Comparison of ENCODE assay signal across 19 mouse cellular contexts in genomic region chr6:88107661-88108535, GRCm38 (mm10). TPM values are rescaled to one million over a fixed set of nuclear protein-coding genes. Genes with fewer than 3 reads are reported as not detected.
A peak's percentile ranks its signal among the peaks of the same experiment; 100 is the strongest.
DNase-seq lines count a peak whose midpoint lies in the region; ATAC-seq and TF ChIP-seq lines count a peak whose summit lies in the region.
"Had no signal": no experiment of that assay in that cellular context is flagged by ENCODE, and none has a peak within 500 bp of the region (broad histone marks: within the 10 kb centered on the region; RNA-seq: fewer than 3 reads in every experiment).

No protein-coding gene starts in this region.

- peaks cover 5% of the 10 kb centered on the region; the same call in 1 of the 2 replicates for H3K4me1 ChIP-seq in midbrain, postnatal 0 days (ENCODE audit: insufficient read depth, low read length)
- peaks cover 9% of the 10 kb centered on the region for H3K4me1 ChIP-seq in midbrain, embryonic 16.5 days (ENCODE audit: control insufficient read depth, insufficient read depth, low read length)
- H3K4me1 ChIP-seq in liver, embryonic 13.5 days (replicated peaks), result peaks cover 62% of the 10 kb centered on the region
- H3K4me1 ChIP-seq in midbrain, embryonic 13.5 days (replicated peaks), result peaks cover 14% of the 10 kb centered on the region

- no peaks in the 10 kb centered on the region for H3K27me3 ChIP-seq in midbrain, postnatal 0 days (ENCODE audit: insufficient read depth, low read length)
- H3K27me3 ChIP-seq in midbrain, embryonic 16.5 days (ENCODE audit: control insufficient read depth, insufficient read depth, low read depth, low read length), result no peaks in the 10 kb centered on the region
- no peaks in the 10 kb centered on the region for H3K27me3 ChIP-seq in liver, embryonic 13.5 days
- H3K27me3 ChIP-seq in midbrain, embryonic 13.5 days, result no peaks in the 10 kb centered on the region
- H3K27me3 ChIP-seq: hindbrain, embryonic 15.5 days; limb, embryonic 13.5 days; lung, embryonic 15.5 days; neural tube, embryonic 15.5 days; Patski had no signal

- 0 out of 2 replicates have a peak overlapping the region, but pooled peaks have one; percentile 19 for H3K9ac ChIP-seq in midbrain, postnatal 0 days (replicated peaks; ENCODE audit: low read length, poor library complexity, severe bottlenecking)
- H3K9ac ChIP-seq in midbrain, embryonic 16.5 days (ENCODE audit: low read depth, low read length), result no peak overlapping the region
- peak overlapping the region; percentile 41; the same call in 1 of the 2 replicates for H3K9ac ChIP-seq in liver, embryonic 13.5 days
- no peak overlapping the region for H3K9ac ChIP-seq in midbrain, embryonic 13.5 days (replicated peaks)
- H3K9ac ChIP-seq: hindbrain, embryonic 15.5 days; limb, embryonic 13.5 days; lung, embryonic 15.5 days; neural tube, embryonic 15.5 days had no signal

- H3K27ac ChIP-seq in midbrain, postnatal 0 days (ENCODE audit: low read depth, low read length), result no peak overlapping the region
- H3K27ac ChIP-seq in midbrain, embryonic 16.5 days (ENCODE audit: low read length), result no peak overlapping the region
- peak overlapping the region; percentile 85; the same call in 1 of the 2 replicates for H3K27ac ChIP-seq in liver, embryonic 13.5 days
- no peak overlapping the region for H3K27ac ChIP-seq in midbrain, embryonic 13.5 days
- H3K27ac ChIP-seq: forebrain, embryonic 10.5 days; hindbrain, embryonic 15.5 days; limb, embryonic 13.5 days; lung, embryonic 15.5 days; neural tube, embryonic 15.5 days had no signal

- TF ChIP-seq CTCF in midbrain, postnatal 0 days (IDR thresholded peaks at IDR 0.05), result no peak

- no peak for DNase-seq in midbrain, postnatal 0 days (ENCODE audit: low spot score)
- DNase-seq in R1 (ENCODE audit: low read depth, low spot score), result peak; percentile 82
- no peak for DNase-seq in liver, embryonic 13.5 days
- DNase-seq in retina, postnatal 1 day, result peak; percentile 21
- no peak for DNase-seq in cerebellum, adult 8-10 months
- DNase-seq in cerebellum, postnatal 36 days, result no peak
- DNase-seq: gastrocnemius, postnatal 25 days; heart, postnatal 14 days; thymus, postnatal 4 days had no signal

- H3K4me3 ChIP-seq in midbrain, postnatal 0 days (ENCODE audit: low read depth, low read length), result no peak overlapping the region
- H3K4me3 ChIP-seq in midbrain, embryonic 16.5 days (ENCODE audit: low read depth, low read length), result no peak overlapping the region
- no peak overlapping the region for H3K4me3 ChIP-seq in liver, embryonic 13.5 days (replicated peaks)
- H3K4me3 ChIP-seq in midbrain, embryonic 13.5 days (replicated peaks), result no peak overlapping the region
- H3K4me3 ChIP-seq: forebrain, embryonic 10.5 days; hindbrain, embryonic 15.5 days; limb, embryonic 13.5 days; lung, embryonic 15.5 days; neural tube, embryonic 15.5 days had no signal

- 86% methylated on average over 10 of the region's 10 CpGs for WGBS in midbrain, postnatal 0 days
- 89% methylated on average over 10 of the region's 10 CpGs for WGBS in midbrain, embryonic 16.5 days
- WGBS in liver, embryonic 13.5 days (ENCODE audit: insufficient replicate concordance), result 36% methylated on average over 10 of the region's 10 CpGs
- WGBS in midbrain, embryonic 13.5 days, result 90% methylated on average over 10 of the region's 10 CpGs

- H3K9me3 ChIP-seq in midbrain, postnatal 0 days (ENCODE audit: low read length), result no peaks in the 10 kb centered on the region
- no peaks in the 10 kb centered on the region for H3K9me3 ChIP-seq in midbrain, embryonic 16.5 days (replicated peaks; ENCODE audit: control insufficient read depth, low read length, poor library complexity, severe bottlenecking)
- no peaks in the 10 kb centered on the region for H3K9me3 ChIP-seq in liver, embryonic 13.5 days (replicated peaks)
- no peaks in the 10 kb centered on the region for H3K9me3 ChIP-seq in midbrain, embryonic 13.5 days
- H3K9me3 ChIP-seq: forebrain, embryonic 10.5 days; hindbrain, embryonic 15.5 days; limb, embryonic 13.5 days; lung, embryonic 15.5 days; neural tube, embryonic 15.5 days had no signal

- no peak overlapping the region for H3K4me2 ChIP-seq in midbrain, postnatal 0 days (ENCODE audit: low read depth, low read length, poor library complexity, severe bottlenecking)
- no peak overlapping the region for H3K4me2 ChIP-seq in midbrain, embryonic 16.5 days (ENCODE audit: low read length)
- no peak overlapping the region for H3K4me2 ChIP-seq in liver, embryonic 13.5 days
- no peak overlapping the region for H3K4me2 ChIP-seq in midbrain, embryonic 13.5 days (replicated peaks)
- H3K4me2 ChIP-seq: heart, embryonic 11.5 days; hindbrain, embryonic 15.5 days; limb, embryonic 13.5 days; lung, embryonic 15.5 days; neural tube, embryonic 15.5 days had no signal

- H3K36me3 ChIP-seq in midbrain, postnatal 0 days (ENCODE audit: insufficient read depth, low read length), result peaks cover 14% of the 10 kb centered on the region
- H3K36me3 ChIP-seq in midbrain, embryonic 16.5 days (ENCODE audit: control insufficient read depth, insufficient read depth, low read length), result peaks cover 10% of the 10 kb centered on the region
- peaks cover 19% of the 10 kb centered on the region for H3K36me3 ChIP-seq in liver, embryonic 13.5 days
- H3K36me3 ChIP-seq in midbrain, embryonic 13.5 days, result peaks cover 19% of the 10 kb centered on the region

- no peak for ATAC-seq in midbrain, postnatal 0 days (ENCODE audit: low FRiP score)
- no peak for ATAC-seq in midbrain, embryonic 16.5 days
- no peak for ATAC-seq in liver, embryonic 13.5 days (ENCODE audit: low read depth)
- ATAC-seq in midbrain, embryonic 13.5 days, result no peak
- ATAC-seq: intestine, embryonic 16.5 days; Patski had no signal

RNA-seq across cellular contexts. Expression of gene Rpn1, which starts 23.6 kb away (rescaled TPM):
- total RNA-seq in midbrain, postnatal 0 days (2014; rRNA removed), result 196 and 198 TPM in 2 replicates
- 252 and 261 TPM in 2 replicates for polyA plus RNA-seq in midbrain, postnatal 0 days (2015; fragmentation: Nextera tagmentation; extraction: Ambion mirVana)
- polyA plus RNA-seq in midbrain, embryonic 16.5 days (2015; fragmentation: Nextera tagmentation; extraction: Ambion mirVana), result 321 and 328 TPM in 2 replicates
- 198 and 228 TPM in 2 replicates for polyA plus RNA-seq in liver, embryonic 13.5 days (2015; fragmentation: Nextera tagmentation; extraction: Ambion mirVana)
- 257 TPM in 2 replicates for polyA plus RNA-seq in midbrain, embryonic 13.5 days (2015; fragmentation: Nextera tagmentation; extraction: Ambion mirVana)

Comparison
In these comparisons a context has a peak if more than half of its experiments do, and no peak if none do; other contexts are left out.
1. H3K9ac ChIP-seq: peak in midbrain, postnatal 0 days (single experiment) and liver, embryonic 13.5 days (single experiment); none in midbrain, embryonic 16.5 days (single experiment) and midbrain, embryonic 13.5 days (single experiment).
2. DNase-seq: peak in R1 (single experiment) and retina, postnatal 1 day (single experiment); none in midbrain, postnatal 0 days (single experiment), liver, embryonic 13.5 days (single experiment), cerebellum, adult 8-10 months (single experiment) and cerebellum, postnatal 36 days (0 of 2).